Mouse (Mus musculus): Measurements from ENCODE around the gene Agpat2. TPM values are rescaled to one million over a fixed set of nuclear protein-coding genes. Genes with fewer than 3 reads are reported as not detected.

The Agpat2 gene
- polyA plus RNA-seq, 1 experiment from 2014 or later, result 28.9 TPM

GRCm38 (mm10) chr2:26590282-26590681 lies 13.9 kb downstream of the Agpat2 start:
- Histone ChIP-seq H3K27ac (no peak overlapping the region), H3K9me3 (no peaks in the 10 kb centered on the region), H3K36me3 (peaks cover 64% of the 10 kb centered on the region), H3K4me1 (peaks cover 46% of the 10 kb centered on the region), H3K27me3 (ENCODE audit: insufficient read depth, poor library complexity, severe bottlenecking) (peaks cover 5% of the 10 kb centered on the region; the same call in 1 of the 2 replicates), H3K4me3 (no peak overlapping the region)
- DNase-seq (ENCODE audit: low spot score), result no peak
- 88% methylated on average over 7 of the region's 7 CpGs for WGBS

DNA sequence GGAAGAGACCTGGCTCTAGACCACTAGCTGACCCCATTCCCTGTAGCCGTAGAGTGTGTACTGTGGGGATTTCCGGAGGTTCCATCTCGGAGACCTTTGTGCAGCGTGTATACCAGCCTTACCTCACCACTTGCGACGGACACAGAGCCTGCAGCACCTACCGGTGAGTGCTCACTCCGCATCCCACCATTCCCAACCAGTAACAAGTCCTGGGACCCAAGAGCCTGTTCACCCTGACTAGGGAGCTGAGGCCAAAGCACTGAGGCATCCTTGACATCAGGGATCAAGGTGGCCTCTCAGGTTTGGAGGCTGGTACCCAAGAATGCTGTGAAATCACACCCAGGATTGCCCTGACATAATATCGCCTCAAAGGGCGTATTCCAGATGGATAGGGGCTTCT lies 14.9 kb downstream of the Agpat2 start:
- H3K27ac ChIP-seq, result peak overlapping the region; percentile 91; the same call in 1 of the 2 replicates
- no peaks in the 10 kb centered on the region for H3K9me3 ChIP-seq

DNA sequence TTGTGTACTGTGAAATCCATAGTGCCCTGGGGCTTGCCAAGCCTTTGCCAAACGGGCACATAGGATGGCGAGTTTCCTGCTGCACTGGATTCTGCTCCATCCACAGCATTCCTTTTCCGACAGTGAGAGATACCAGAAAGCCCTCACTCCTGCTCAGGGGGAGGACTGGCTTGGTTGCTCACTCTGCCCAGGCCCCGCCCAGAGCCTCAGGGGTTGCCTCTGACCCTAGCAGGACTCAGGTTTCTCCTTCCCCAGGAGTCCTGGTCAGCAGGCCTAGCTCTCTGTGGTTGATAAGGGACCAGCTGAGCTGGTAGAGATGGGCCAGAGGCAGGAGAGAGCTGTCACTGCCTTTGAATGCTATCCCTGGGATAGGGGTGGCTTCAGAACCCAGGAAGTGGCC lies 15.6 kb downstream of the Agpat2 start:
- no peak for DNase-seq (ENCODE audit: low spot score)
- peak overlapping the region; percentile 83 for H3K4me3 ChIP-seq
- H3K36me3 ChIP-seq, result peaks cover 50% of the 10 kb centered on the region
- 12% methylated on average over 4 of the region's 4 CpGs for WGBS
- peaks cover 53% of the 10 kb centered on the region for H3K4me1 ChIP-seq
- peaks cover 9% of the 10 kb centered on the region; the same call in 1 of the 2 replicates for H3K27me3 ChIP-seq (ENCODE audit: insufficient read depth, poor library complexity, severe bottlenecking)
- peak overlapping the region; percentile 91 for H3K27ac ChIP-seq
- no peaks in the 10 kb centered on the region for H3K9me3 ChIP-seq

More for the DNA sequence above, 14.9 kb downstream of the Agpat2 start:
- H3K4me3 ChIP-seq, result no peak overlapping the region; the same call in 1 of the 2 replicates
- peaks cover 7% of the 10 kb centered on the region; the same call in 1 of the 2 replicates for H3K27me3 ChIP-seq (ENCODE audit: insufficient read depth, poor library complexity, severe bottlenecking)
- H3K4me1 ChIP-seq, result peaks cover 46% of the 10 kb centered on the region
- DNase-seq (ENCODE audit: low spot score), result no peak
- 86% methylated on average over 10 of the region's 10 CpGs for WGBS
- H3K36me3 ChIP-seq, result peaks cover 54% of the 10 kb centered on the region

- Histone ChIP-seq H3K36me3 (peaks cover 36% of the 10 kb centered on the region), H3K27ac (peak overlapping the region; percentile 91), H3K4me1 (peaks cover 64% of the 10 kb centered on the region), H3K27me3 (ENCODE audit: insufficient read depth, poor library complexity, severe bottlenecking) (peaks cover 9% of the 10 kb centered on the region; the same call in 1 of the 2 replicates), H3K9me3 (no peaks in the 10 kb centered on the region), H3K4me3 (peak overlapping the region; percentile 83)
- no peak for DNase-seq (ENCODE audit: low spot score)
- WGBS, result 5% methylated on average over 11 of the region's 11 CpGs
These were observed 17.2 kb downstream of the Agpat2 start for GRCm38 (mm10) chr2:26587044-26587405.

- peak within 1 kb of the TSS; percentile 83 for H3K4me3 ChIP-seq
- under 1% methylated on average over 63 of the region's 65 CpGs for WGBS
- peaks cover 59% of the 10 kb centered on the region for H3K4me1 ChIP-seq
- DNase-seq (ENCODE audit: low spot score), result peak; percentile 88
- peaks cover 31% of the 10 kb centered on the region for H3K36me3 ChIP-seq
- H3K9me3 ChIP-seq, result no peaks in the 10 kb centered on the region
- peaks cover 9% of the 10 kb centered on the region; the same call in 1 of the 2 replicates for H3K27me3 ChIP-seq (ENCODE audit: insufficient read depth, poor library complexity, severe bottlenecking)
- peak within 1 kb of the TSS; percentile 91 for H3K27ac ChIP-seq
These were observed 17.7 kb downstream of the Agpat2 start, which contains the start of gene Gm20532 for GRCm38 (mm10) chr2:26586294-26587043. Gm20532 (plus strand) TSS chr2:26586639.

DNA sequence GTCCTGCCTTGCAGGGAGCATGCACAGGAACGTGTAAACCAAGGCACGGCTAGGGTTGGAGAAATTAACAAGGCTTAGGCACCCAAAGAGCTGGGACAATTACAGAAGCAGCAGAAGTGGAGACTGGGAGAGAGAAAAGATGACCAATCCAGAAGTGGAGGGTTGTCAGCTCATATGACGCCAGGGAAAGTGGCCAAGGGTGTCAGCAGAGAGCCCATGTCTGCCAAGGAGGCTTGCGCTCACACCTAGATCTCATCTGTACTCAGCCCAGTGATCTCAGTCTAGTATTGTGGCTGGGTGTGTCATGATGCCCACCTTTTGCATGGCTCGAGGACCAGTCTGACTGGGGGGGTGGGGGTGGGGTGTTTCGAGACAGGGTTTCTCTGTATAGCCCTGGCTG lies 18.5 kb downstream of the Agpat2 start:
- no peak for DNase-seq (ENCODE audit: low spot score)
- peak overlapping the region; percentile 91 for H3K27ac ChIP-seq
- 47% methylated on average over 6 of the region's 6 CpGs for WGBS
- H3K36me3 ChIP-seq, result peaks cover 23% of the 10 kb centered on the region
- no peaks in the 10 kb centered on the region for H3K9me3 ChIP-seq
- H3K4me1 ChIP-seq, result peaks cover 58% of the 10 kb centered on the region
- peak overlapping the region; percentile 83 for H3K4me3 ChIP-seq
- peaks cover 9% of the 10 kb centered on the region; the same call in 1 of the 2 replicates for H3K27me3 ChIP-seq (ENCODE audit: insufficient read depth, poor library complexity, severe bottlenecking)

GRCm38 (mm10) chr2:26583640-26584039 lies 20.6 kb downstream of the Agpat2 start:
- Histone ChIP-seq H3K4me3 (peak overlapping the region; percentile 83), H3K9me3 (no peaks in the 10 kb centered on the region), H3K27ac (peak overlapping the region; percentile 79), H3K4me1 (peaks cover 67% of the 10 kb centered on the region), H3K36me3 (peaks cover 13% of the 10 kb centered on the region), H3K27me3 (ENCODE audit: insufficient read depth, poor library complexity, severe bottlenecking) (peaks cover 9% of the 10 kb centered on the region; the same call in 1 of the 2 replicates)
- DNase-seq (ENCODE audit: low spot score), result no peak
- WGBS, result 25% methylated on average over 11 of the region's 11 CpGs

DNA sequence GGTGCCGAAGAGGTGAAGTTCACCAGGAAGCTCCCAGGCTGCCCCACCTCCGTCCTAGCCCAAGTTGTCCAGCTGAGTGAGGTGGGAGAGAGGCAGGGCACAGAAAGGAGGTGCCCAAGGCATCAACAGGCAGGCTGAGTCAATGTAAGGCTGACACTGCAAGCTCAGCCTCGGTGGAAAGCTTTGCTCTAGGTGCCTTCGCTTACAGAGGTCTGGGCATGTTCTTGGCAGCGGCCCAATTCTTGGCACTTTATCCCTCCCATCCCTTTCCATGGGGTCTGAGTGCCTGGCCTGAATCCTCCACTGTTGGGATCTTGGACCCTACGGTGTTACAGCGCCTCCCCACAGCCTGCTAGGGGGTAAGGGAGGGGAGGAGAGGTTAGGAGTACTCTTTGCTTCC lies 21.5 kb downstream of the Agpat2 start:
- H3K36me3 ChIP-seq, result 0 out of 2 replicates have a peak, but pooled peaks cover 8% of the 10 kb centered on the region
- H3K4me1 ChIP-seq, result peaks cover 67% of the 10 kb centered on the region
- peaks cover 9% of the 10 kb centered on the region; the same call in 1 of the 2 replicates for H3K27me3 ChIP-seq (ENCODE audit: insufficient read depth, poor library complexity, severe bottlenecking)
- no peak for DNase-seq (ENCODE audit: low spot score)
- no peak overlapping the region; the same call in 1 of the 2 replicates for H3K27ac ChIP-seq
- H3K4me3 ChIP-seq, result no peak overlapping the region
- no peaks in the 10 kb centered on the region for H3K9me3 ChIP-seq
- WGBS, result 79% methylated on average over 7 of the region's 7 CpGs

- DNase-seq (ENCODE audit: low spot score), result no peak
- 78% methylated on average over 2 of the region's 2 CpGs for WGBS
- 0 out of 2 replicates have a peak, but pooled peaks cover 8% of the 10 kb centered on the region for H3K36me3 ChIP-seq
- no peaks in the 10 kb centered on the region for H3K9me3 ChIP-seq
- no peak overlapping the region for H3K4me3 ChIP-seq
- H3K27me3 ChIP-seq (ENCODE audit: insufficient read depth, poor library complexity, severe bottlenecking), result peaks cover 9% of the 10 kb centered on the region; the same call in 1 of the 2 replicates
- no peak overlapping the region for H3K27ac ChIP-seq
- peaks cover 66% of the 10 kb centered on the region for H3K4me1 ChIP-seq
These were observed 22.0 kb downstream of the Agpat2 start for GRCm38 (mm10) chr2:26582203-26582602.

DNA sequence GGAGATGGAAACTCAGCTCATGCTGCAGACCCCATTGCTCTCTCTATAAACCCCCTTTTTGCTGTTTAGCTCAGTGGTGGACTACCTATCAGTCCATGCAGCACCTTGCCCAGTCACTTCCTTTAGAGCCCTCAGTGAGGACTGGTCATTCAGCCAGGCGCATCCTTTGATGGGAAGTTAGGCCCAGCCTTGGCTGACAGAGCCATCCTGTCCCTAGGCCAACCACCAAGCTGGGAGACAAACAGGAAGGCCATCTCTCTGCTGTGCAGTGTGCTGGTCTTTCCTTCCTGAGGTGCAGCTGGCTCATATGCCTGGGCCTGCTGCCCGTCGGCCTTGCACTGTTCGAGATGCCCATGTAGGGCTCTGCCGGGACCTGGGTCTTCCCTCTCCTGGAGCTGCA lies 23.5 kb downstream of the Agpat2 start:
- Histone ChIP-seq H3K9me3 (no peaks in the 10 kb centered on the region), H3K36me3 (no peaks in the 10 kb centered on the region), H3K27ac (peak overlapping the region; percentile 37; the same call in 1 of the 2 replicates), H3K27me3 (ENCODE audit: insufficient read depth, poor library complexity, severe bottlenecking) (peaks cover 9% of the 10 kb centered on the region; the same call in 1 of the 2 replicates), H3K4me1 (peaks cover 69% of the 10 kb centered on the region), H3K4me3 (no peak overlapping the region)
- no peak for DNase-seq (ENCODE audit: low spot score)
- 91% methylated on average over 5 of the region's 5 CpGs for WGBS

DNA sequence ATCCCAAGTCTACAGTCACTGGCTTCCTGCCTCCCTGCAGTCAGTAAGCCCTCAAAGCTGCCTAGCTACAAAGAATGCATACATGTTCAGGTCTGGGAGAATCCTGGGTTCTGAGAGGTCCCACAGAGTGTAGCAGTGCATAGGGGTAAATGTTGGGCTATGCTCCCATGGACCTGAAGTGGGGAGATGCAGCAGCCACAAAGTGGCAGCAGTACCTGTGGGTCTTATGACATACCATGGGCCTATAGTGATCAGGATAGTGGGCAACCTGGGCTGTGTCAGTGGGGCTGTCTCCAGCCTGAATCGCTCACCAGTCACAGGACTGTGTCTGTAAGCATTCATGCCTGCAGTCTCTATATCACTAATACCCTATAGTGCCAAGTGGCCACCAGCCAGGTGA lies 24.5 kb downstream of the Agpat2 start, which contains the start of gene Egfl7:
TSS of gene Egfl7 (plus strand) at position 301 of the 400 bp plus-strand sequence.
- peaks cover 3% of the 10 kb centered on the region; the same call in 1 of the 2 replicates for H3K27me3 ChIP-seq (ENCODE audit: insufficient read depth, poor library complexity, severe bottlenecking)
- H3K9me3 ChIP-seq, result no peaks in the 10 kb centered on the region
- DNase-seq (ENCODE audit: low spot score), result no peak
- peak within 1 kb of the TSS; percentile 82 for H3K27ac ChIP-seq
- H3K36me3 ChIP-seq, result no peaks in the 10 kb centered on the region
- WGBS, result 93% methylated on average over 1 of the region's 1 CpGs
- no peak within 1 kb of the TSS for H3K4me3 ChIP-seq
- peaks cover 79% of the 10 kb centered on the region for H3K4me1 ChIP-seq

DNA sequence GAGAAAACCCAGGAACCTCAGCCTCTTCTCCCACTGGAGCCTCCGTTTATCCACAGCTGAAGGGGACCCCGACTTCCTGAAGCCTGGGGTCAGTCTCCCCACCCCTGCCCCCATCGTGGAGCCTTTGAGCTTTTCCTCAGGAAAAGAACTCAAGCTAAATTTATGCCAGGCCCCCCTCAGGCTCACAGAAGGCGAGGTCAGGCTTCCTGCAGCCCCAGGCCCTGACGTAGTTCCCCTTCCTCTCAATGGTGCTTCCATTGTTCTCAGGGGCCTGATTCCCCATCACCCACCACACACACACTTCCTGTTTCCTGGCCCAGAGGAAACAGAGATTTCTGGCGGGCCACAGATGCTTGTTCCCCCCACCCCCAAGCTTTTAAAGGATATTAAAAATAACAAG lies 25.8 kb downstream of the Agpat2 start:
- Histone ChIP-seq H3K36me3 (no peaks in the 10 kb centered on the region), H3K27ac (peak overlapping the region; percentile 82), H3K27me3 (ENCODE audit: insufficient read depth, poor library complexity, severe bottlenecking) (no peaks in the 10 kb centered on the region), H3K9me3 (no peaks in the 10 kb centered on the region), H3K4me3 (no peak overlapping the region; the same call in 1 of the 2 replicates), H3K4me1 (peaks cover 84% of the 10 kb centered on the region)
- 41% methylated on average over 6 of the region's 6 CpGs for WGBS
- DNase-seq (ENCODE audit: low spot score), result peak; percentile 88

DNA sequence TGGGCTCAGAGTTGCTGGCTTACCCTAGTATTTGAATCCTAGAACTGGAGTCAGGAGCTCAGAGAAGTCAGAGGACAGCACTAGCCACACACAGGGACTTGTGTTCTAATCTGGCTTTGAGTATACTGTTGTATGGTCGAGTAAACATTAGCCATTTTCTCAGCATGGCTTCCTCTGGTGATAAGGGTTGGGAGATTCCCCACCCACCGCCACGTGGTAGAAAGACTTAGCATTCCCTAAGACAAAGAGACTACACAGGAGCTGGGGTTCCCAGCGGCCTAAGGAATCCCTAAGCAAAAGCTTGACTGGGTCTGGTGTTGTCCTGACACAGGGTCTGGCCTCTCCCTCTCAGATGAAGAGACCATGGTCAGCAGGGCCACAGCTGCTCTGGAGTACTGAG lies 27.8 kb downstream of the Agpat2 start:
- Histone ChIP-seq H3K27ac (peak overlapping the region; percentile 82), H3K4me1 (peaks cover 95% of the 10 kb centered on the region), H3K9me3 (no peaks in the 10 kb centered on the region), H3K36me3 (no peaks in the 10 kb centered on the region), H3K27me3 (ENCODE audit: insufficient read depth, poor library complexity, severe bottlenecking) (no peaks in the 10 kb centered on the region), H3K4me3 (no peak overlapping the region)
- DNase-seq (ENCODE audit: low spot score), result no peak
- WGBS, result 34% methylated on average over 4 of the region's 4 CpGs
